Mouse (Mus musculus) splenic B cell, adult 2 months (primary cell): ENCODE measurements around the gene Smim6.
A peak's percentile ranks its signal among the peaks of the same experiment; 100 is the strongest.

Source experiments
- DNase-seq: peaks from one replicate; pipeline ENCODE4 v3.0.0-alpha.2; 2011; ENCODE audit warnings: low read depth, low spot score
- H3K27me3 ChIP-seq: 2 replicates; pipeline ENCODE4 v1.6.1; 2012; ENCODE audit warnings: mild to moderate bottlenecking, low read length, moderate library complexity, mixed read lengths; ENCODE audit not compliant: control insufficient read depth, poor library complexity, insufficient read depth, severe bottlenecking
- H3K36me3 ChIP-seq: 2 replicates; pipeline ENCODE4 v1.6.1; 2012; ENCODE audit warnings: mild to moderate bottlenecking, low read length, moderate library complexity, mixed read lengths; ENCODE audit not compliant: control insufficient read depth, poor library complexity, insufficient read depth, severe bottlenecking

Gene Smim6

DNA sequence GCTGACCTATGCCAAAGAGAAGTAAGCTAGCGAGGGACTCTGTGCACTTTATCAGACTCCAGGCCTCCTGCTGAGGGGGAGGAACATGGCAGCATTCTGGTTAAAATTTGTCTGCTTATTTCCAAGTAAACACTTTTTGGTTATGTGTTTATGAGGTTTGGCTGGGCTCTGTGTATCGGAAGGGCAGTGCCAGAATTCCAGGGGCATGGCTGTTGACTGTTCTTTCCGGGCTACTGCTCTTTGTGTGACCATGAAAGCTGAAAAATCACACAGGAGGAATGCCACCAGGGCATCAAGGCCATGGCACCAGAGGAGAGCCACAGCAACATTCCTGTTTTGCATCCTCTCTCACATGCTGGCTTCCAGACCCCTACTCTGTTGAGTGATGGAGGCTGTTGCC lies 5.7 kb upstream of the Smim6 start:
- Histone ChIP-seq H3K36me3 (peaks cover 2% of the 10 kb centered on the region; the same call in 1 of the 2 replicates), H3K27me3 (no peaks in the 10 kb centered on the region)
- DNase-seq, result no peak

DNA sequence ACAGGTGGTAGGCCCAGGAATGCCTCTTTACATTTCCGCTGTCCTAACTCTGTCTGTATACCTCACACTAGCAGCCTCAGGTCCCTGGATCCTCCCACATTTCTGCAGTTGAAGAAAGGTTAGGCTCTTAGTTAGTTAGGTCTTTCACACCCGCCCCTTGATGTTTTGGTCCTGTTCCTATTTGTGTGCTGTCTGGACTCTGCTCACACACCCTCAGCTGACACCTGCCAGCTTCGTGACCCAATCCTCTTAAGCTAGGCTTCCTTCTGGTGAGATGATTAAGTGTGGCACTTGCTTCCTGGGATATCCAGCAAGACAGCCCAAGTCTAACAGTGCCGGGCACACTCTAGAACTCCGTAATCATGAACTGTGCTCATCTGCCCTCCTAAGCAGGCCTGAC lies 5.3 kb upstream of the Smim6 start:
- peaks cover 2% of the 10 kb centered on the region; the same call in 1 of the 2 replicates for H3K36me3 ChIP-seq
- no peak for DNase-seq
- H3K27me3 ChIP-seq, result no peaks in the 10 kb centered on the region

DNA sequence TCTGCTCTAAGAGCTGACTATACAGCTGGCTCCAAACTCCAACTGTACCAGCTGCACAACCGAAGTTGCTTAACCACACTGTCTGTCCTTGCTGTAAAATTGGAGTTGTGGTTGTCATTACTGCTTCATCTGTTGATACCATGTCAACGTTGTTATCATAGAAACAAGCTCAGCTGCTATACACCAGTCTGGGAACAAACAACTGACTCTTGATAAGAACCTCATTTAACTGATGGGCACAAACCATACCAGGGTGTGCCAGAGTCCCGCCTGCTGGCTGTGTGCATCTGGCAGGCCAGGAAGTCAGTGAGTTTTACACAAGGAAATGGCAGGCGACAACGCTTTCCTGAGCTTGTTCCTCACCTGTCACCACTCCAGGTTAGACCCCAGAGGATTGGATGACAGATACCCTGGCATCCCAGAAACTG lies 669 bp upstream of the Smim6 start:
- DNase-seq, result no peak

DNA sequence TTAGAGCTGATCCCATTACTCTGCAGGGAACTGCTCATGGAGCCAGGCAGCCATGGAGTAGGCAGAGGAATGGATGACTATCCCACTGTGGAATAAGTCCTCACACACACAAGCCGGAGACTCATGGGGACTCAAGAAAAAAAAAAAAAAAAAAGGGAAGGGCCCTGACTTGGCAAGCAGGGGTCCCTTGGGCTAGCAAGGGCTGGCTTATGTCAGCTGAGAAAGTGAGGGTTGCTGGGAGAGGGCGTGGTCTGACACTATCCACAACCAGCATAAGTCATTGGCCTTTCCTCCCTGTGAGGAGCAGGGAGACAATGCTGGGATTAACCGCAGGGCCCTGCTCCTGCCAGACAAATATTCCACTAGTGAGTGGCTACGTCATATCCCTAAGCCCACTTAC lies 4.8 kb downstream of the Smim6 start:
- peaks cover 6% of the 10 kb centered on the region for H3K36me3 ChIP-seq
- no peak for DNase-seq
- H3K27me3 ChIP-seq, result no peaks in the 10 kb centered on the region

More for the DNA sequence above, 669 bp upstream of the Smim6 start:
- Histone ChIP-seq H3K36me3 (peaks cover 3% of the 10 kb centered on the region), H3K27me3 (no peaks in the 10 kb centered on the region)

DNA sequence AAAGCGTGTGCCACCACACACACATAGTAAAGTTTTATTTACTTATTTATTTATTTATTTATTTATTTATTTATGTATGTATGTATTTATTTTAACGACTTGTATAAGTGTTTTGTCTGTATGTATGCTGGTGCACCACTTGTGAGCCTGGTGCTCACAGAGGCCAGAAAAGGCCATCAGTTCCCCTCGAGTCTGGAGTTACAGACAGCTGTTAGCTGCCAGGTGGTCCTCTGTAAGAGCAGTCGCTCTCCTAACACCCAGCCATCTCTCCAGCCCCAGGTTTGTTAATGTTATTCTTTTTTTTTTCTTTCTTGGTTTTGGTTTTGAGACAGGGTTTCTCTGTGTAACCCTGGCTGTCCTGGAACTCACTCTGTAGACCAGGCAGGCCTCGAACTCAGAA lies 6.8 kb downstream of the Smim6 start:
- no peaks in the 10 kb centered on the region for H3K27me3 ChIP-seq
- no peak for DNase-seq
- H3K36me3 ChIP-seq, result peaks cover 7% of the 10 kb centered on the region

DNA sequence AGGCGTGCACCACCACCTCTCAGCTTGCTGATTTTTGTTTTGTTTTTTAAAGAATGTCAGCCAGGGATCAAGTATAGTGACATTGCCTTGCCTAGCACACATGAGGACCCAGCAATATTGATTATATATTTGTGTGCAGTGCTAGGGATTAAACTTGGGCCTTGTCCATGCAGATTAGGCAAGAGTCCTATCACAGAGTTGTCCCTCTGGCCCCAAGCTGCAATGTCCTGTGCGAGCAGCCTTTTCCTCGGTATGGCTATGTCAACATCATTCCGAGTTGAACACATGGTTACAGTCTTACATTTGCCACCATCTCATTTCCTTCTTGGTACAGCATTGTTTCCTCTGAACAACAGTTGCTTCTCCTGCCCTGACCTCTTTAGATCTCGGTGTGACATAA lies 7.3 kb downstream of the Smim6 start:
- Histone ChIP-seq H3K36me3 (peaks cover 7% of the 10 kb centered on the region), H3K27me3 (no peaks in the 10 kb centered on the region)
- DNase-seq, result no peak

DNA sequence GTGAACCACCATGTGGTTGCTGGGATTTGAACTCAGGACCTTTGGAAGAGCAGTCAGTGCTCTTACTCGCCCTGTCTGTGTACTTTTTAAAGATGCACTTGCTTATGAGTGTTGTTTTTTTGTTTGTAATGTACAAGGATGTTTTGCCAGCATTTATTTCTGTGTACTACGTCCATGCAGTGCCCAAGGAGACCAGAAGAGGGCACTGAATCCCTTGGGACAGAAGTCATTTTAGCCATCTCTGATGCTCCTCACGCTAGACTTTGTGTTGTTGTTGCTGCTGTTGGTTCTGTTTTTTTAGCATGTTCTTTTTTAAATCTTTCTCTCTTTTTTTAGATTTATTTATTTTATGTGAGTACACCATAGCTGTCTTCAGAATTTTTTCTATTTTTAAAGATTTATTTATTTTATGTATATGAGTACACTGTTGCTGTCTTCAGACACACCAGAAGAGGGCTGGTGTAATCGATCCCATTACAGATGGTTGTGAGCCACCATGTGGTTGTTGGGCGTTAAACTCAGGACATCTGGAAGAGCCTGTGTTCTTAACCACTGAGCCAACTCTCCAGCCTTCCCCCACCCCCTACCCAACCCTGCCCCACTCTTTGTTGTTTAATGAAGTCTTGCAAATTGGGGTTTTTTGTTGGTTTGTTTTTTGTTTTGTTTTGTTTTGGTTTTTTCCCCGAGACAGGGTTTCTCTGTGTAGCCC lies 8.4 kb downstream of the Smim6 start:
- Histone ChIP-seq H3K27me3 (no peaks in the 10 kb centered on the region), H3K36me3 (peaks cover 9% of the 10 kb centered on the region)
- peak; percentile 84 for DNase-seq

DNA sequence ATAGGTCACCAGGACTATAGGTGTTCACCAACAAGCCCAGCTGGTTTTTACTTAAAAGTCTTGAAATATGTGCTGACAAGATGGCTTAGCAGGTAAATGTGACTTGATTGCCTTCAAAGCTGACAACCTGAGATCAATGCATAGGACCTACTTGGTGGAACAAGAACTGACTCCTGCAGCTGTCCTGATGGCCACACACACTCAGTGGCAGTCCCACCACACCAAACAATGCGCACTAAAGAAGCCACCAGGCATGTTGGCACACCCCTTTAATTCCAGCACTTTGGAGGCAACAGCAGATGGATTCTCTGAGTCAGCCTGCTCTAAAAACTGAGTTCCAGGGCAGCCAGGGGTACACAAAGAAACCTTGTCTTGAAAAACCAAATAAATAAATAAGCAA lies 10.2 kb downstream of the Smim6 start:
- H3K27me3 ChIP-seq, result no peaks in the 10 kb centered on the region
- peaks cover 9% of the 10 kb centered on the region for H3K36me3 ChIP-seq
- no peak for DNase-seq

DNA sequence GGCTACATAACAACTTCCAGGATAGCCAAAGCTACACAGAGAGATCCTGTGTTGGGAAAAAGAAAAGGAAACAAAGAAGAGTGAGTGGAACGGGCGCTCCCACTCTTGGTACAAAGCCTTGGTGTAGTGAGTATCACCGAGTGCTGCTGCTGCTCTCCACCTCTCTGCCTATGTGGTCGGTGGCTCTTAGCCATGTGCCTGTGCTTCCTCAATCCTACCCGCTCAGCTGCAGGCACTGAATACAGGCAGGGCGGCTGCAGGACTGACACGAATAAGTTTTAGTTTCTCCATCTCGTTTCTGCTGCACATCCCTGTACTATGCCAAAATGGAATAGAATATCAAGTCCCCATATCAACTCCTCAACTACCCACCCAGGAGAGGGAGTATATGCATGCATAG lies 17.2 kb downstream of the Smim6 start:
- peaks cover 2% of the 10 kb centered on the region for H3K36me3 ChIP-seq
- no peaks in the 10 kb centered on the region for H3K27me3 ChIP-seq
- DNase-seq, result peak; percentile 58

DNA sequence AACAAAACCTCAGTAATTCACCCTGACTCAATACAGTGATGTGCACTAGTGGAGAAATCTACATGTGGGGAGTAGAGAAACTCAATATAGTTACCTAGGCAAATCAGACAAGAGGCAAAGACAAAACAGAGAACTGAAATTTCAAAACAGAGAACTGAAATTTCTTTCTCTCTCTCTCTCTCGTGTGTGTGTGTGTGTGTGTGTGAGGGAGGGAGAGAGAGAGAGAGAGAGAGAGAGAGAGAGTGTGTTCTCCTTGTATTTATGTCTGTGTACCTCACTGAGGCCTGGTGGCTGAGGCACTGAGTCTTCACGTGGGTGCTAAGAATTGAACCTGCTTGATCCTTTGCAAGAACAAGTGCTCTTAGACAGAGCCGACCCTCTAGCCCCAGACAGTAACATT lies 18.0 kb downstream of the Smim6 start:
- Histone ChIP-seq H3K36me3 (no peaks in the 10 kb centered on the region), H3K27me3 (no peaks in the 10 kb centered on the region)
- DNase-seq, result peak; percentile 83

DNA sequence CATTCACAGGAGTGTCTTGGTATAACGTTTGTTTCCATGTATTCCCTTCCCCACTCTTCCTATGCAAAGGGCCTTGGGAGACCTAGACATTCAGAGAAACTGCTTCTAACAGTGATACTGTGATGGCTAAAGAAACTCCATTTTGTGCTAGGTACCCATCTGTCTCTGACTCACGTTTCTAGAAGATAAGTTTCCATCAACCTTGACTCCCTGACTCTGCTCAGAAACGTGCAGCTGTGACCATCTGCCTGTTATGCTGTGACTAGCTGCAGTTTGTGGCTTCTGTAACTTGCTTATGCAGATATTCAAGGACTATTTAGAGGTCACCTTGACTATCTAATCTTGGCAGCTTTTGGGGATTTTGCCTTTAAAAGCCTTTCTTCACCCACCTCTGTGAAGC lies 19.4 kb downstream of the Smim6 start:
- Histone ChIP-seq H3K27me3 (no peaks in the 10 kb centered on the region), H3K36me3 (peaks cover 3% of the 10 kb centered on the region; the same call in 1 of the 2 replicates)
- no peak for DNase-seq

DNA sequence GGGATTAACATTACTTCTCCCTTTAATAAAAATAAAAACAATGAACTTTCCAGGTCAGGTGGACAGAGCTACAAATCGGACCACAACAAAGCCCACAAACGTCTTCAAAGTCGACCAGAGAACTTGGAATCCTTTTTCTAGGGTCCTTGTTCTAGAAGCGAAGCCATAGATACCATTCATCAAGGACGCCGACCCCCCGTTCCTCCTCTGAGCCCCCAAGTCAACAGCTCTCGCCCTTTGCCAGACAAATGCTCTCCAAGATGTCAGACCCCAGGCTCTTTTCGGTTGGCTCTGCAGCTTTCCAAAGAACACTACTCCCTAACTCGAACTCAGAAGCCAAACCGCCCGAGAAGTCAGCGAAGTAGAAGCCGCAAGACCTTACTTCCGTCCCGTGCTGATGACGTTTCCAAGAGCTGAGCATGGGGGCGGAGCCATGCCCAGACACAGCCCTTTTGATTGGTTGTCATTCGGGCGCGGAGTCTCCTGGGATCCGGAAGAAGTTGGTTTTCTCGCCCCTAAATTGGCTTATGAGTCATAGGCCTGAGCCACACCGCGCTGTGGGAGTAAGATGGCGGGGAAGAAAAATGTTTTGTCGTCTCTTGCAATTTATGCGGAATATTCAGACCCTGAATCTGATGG lies 21.4 kb downstream of the Smim6 start, which contains the start of the genes Sap30bp and Recql5:
Gene Sap30bp, plus strand, starts transcription at position 175 of the 639 bp plus-strand sequence.
Gene Recql5, minus strand, starts transcription at position 370 of the 639 bp plus-strand sequence.
- H3K27me3 ChIP-seq, result no peaks in the 10 kb centered on the region
- peak; percentile 99 for DNase-seq
- H3K36me3 ChIP-seq, result peaks cover 7% of the 10 kb centered on the region; the same call in 1 of the 2 replicates

DNA sequence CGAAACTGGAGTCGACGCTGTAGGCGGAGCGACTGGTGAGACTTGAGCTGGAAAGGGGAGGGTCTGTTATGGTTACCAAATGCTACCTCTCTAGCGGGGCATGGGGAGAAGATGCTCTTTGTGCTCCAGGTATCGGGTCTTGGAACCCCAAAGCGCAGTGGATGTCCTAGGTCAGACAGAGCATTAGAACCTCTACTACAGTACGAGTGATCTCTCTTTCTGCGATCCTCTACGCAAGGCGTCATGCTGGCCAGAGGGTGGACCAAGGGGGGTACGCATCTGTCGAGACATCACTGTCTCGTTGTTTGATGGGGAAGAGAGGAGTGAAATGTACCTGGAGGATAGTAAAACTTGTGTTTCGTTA lies 21.9 kb downstream of the Smim6 start:
- Histone ChIP-seq H3K36me3 (peaks cover 7% of the 10 kb centered on the region; the same call in 1 of the 2 replicates), H3K27me3 (no peaks in the 10 kb centered on the region)
- DNase-seq, result no peak

DNA sequence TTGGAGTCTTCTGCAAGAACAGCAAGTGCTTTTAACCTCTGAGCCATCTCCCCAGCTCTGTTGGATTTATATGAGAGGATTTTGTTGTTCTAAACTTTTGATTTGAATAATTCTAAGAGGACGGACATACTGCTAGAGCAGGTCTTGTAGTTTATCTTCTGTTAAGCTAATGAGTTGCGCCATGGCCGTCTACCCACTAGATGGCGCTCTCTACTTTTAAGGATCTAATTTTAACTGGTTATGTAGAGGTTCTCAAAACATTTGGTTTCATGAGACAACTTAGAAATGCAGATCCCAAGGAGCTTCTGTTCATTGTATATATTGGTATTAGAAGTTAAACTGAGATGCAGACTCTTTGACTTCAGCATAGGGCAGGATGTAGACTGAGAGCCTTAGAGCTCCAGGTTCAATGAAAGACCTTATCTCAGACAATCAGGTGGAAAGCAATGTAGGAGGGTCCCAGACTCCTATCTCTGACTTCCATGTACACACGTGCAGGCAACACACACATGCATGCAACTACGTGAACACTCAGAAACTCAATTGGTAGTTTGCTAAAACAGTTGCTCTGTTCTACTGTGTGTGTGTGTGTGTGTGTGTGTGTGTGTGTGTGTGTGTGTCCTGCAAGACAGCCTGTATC lies 28.0 kb downstream of the Smim6 start:
- H3K36me3 ChIP-seq, result peaks cover 9% of the 10 kb centered on the region
- H3K27me3 ChIP-seq, result no peaks in the 10 kb centered on the region; the same call in 1 of the 2 replicates
- DNase-seq, result peak; percentile 83

DNA sequence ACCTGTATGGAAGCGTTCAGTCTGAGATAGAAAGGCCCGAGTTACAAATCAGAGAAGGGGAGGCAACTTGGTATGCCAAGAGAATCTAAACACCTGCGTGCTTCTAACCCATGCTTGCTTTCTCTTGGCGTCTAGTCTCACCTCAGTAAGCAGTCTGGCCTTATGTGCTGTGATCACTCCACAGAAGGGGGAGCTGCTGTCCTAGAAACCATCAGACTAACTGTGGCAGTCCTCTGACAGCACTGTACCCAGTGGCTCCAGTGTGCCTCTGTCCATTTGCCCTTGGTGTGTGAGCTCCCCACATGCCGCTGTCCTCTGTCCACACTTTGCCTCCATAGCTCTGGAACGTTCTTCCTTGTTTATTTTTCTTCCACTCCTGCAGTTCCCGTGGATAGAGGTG lies 30.2 kb downstream of the Smim6 start:
- Histone ChIP-seq H3K36me3 (peaks cover 6% of the 10 kb centered on the region), H3K27me3 (no peaks in the 10 kb centered on the region; the same call in 1 of the 2 replicates)
- no peak for DNase-seq
